Mouse (Mus musculus) bone marrow macrophage, adult 2 months (primary cell): ENCODE data around the gene Luc7l3.

Source experiments
- CTCF ChIP-seq: IDR thresholded peaks from 2 replicates; pipeline ENCODE4 v1.5.1; 2012; ENCODE audit warnings: low read depth, mild to moderate bottlenecking, low read length, moderate library complexity
- POLR2A ChIP-seq: IDR thresholded peaks from 2 replicates; pipeline ENCODE4 v1.6.1; 2012; ENCODE audit warnings: mild to moderate bottlenecking, low read depth, low read length, borderline replicate concordance

- TF ChIP-seq CTCF (no peak), POLR2A (no peak)
These were observed 28.5 kb upstream of the Luc7l3 start for GRCm38 (mm10) chr11:94350337-94350736.
